Mouse (Mus musculus): ENCODE measurements around the gene Abtb2.

Abtb2 gene

DNA sequence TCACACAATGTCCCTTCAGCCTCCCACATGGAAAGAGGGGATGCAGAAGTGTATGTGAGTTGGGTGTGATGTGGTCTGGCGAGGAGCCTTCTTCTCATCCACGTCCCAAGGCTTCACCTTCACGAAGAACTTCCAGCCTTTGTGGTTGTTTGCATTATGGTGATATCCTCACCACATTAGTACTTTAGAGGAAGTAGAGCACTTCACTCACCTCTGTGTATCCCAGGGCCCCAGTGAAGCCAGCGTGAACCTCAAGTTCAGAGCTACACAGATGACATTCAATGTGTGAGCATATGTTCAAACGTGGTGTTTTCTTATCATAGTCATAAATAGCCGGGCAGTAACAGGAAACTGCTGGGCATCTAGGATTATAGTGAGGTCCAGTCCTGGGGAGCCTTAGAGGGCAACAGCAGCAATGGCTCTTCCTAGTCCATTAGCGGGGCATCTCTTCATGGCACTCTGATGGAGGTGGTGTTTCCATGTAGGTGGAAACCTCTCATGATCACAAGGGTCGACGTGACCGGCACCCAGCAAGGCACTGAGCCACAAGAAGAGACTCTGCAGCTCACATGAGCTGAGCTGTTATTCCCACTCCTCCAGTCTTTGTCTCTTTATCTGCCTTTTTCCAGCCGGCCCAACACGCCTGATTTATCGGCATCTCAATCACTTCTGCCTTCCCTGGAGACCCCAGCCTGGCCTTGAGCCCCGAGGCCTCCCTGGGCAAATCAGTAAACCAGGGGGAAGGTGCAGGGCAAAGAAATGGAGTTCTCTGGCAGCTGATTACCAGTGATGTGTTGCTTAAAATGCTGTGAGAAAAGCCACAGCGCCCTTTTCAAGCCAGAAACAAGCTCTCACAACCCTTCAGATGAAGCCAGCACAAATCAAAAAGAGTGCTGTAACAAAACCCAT is 93.8 kb downstream of the Abtb2 start:
- no peak for DNase-seq (ENCODE audit: low read depth, low spot score)

DNA sequence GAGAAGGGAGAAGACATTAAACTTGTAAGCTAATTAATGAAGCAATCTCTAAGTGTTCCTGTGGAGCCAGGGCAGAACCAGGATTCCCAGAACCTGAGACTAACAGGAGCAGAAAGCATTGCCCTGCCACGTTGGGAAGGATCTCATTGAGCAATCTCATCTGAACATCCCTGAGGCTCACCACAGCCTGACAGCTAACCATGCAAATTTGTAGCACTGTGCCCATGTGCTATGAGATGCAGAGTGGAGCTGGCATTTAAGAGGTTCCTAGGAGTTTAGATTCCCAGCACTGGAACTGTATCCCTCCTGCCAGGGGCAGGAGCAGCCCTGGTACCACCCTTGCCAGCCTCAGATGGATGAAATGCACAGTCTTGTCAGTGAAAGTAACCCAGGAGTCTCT is 95.6 kb downstream of the Abtb2 start:
- no peak for DNase-seq (ENCODE audit: low read depth, low spot score)

DNA sequence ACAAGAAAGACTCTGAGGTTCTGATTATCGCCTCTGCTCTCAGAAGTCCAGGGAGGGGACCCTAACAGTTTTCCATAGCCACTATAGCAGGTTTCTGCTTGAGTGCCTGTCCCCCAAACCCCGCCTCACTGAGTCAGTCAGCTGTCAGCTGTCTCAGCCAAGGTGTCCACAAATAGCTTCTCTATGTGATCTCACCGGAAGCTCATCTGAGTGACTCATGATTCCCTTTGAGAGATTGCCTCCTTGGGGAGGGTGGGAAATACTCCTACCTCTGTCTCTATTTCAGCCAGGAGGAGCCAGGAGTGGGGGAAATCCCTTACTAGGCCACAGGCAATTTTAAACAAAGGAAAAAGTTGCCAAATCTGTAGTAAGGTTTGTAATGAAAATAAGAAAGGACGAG is 96.0 kb downstream of the Abtb2 start:
- DNase-seq (ENCODE audit: low read depth, low spot score): no peak

DNA sequence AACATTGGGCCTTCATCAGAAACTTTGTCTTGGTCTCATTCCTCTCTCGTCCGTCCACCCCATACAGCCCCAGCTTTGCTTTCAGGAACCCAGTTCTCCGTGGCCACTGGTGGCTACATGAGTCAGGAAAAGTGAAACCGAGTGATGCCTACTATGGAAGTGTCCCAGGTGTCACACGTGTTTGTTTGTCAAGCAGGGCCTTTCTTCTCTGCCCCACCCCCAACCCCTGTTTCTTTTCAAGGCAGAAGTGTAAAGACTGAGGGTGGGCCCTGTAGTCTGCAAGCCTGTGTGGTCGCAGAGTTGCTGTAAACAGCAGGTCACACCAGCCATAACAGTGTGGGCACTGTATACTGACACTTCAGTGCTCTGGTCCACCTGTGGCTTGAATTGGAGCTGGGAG is 98.2 kb downstream of the Abtb2 start:
- no peak for DNase-seq (ENCODE audit: low read depth, low spot score)

DNA sequence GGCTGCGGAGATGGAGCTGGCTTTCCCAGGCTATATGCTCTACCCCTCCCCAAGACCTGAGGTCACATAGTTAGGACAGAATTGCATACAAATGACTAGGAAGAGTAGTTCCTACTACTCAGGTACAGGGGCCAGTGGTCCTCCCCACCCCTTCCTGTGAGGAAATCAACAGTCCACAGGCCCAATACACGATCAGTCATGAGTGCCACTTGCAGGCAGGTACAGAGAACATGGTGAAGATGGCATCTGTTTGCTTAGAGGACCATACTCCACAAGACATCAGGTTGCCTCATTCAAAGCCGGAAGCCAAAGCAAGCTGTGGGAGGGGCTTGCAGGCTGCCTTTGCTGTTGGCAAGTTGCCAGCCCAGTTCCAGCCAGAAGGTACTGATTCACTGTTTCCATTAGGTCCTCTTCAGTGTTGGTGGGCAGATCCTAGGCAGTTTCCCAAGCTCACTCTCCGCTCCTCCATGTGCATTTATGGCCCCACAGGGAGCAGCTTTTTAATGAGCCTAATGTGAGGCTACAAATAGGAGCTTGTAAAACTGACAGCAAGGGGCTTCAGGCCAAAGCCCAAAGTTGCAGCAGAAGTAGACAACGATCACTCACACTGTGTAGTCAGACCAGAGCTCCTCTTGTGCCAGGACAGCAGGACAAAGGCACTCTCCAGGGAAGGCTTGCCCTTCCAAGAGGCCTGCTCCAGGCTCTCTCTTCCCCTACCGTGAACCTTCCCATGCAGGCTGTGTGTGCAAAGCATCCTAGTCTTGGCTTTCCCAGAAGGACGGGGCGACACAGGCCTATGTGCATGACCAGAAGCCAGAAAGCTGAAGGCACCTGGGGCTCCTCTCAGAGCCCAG is 102.1 kb downstream of the Abtb2 start:
- DNase-seq (ENCODE audit: low read depth, low spot score): no peak

DNA sequence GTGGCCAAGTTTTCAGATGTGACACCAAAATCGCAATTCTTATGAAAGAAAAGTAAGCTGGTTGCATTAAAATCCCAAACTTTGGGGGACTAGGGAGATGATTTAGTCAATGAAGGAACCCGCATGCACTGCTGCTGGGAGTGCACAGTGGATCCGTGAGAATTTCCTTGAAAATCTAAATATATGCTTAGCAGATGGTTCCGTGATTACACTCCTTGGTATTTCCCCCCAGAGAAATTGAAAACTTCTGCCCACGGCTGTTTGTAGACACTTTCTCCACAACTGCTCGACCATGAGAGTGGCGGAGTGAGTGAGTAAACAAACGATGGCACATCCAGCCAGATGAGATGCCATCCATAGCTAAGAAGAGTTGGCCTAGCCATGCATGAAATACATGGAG is 102.8 kb downstream of the Abtb2 start:
- no peak for DNase-seq (ENCODE audit: low read depth, low spot score)

DNA sequence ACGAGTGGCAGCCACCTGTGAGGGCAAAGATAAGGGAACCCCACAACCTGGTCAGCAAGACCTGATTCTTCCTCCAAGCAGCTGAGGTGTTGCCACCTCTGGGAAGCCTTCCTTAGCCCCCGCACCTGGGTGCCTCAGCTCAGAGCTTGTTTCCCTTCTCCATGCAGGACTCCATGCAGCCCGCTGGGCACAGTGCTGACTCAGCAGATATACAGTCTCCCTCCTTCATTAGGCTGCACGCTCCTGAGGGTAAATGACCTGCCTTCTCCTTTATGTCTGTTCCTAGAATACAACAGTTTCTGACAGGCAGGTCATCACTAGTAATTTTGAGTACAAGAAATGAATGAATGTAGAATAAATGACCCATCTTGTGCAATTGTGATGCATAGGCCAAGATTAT is 103.5 kb downstream of the Abtb2 start:
- no peak for DNase-seq (ENCODE audit: low read depth, low spot score)

DNA sequence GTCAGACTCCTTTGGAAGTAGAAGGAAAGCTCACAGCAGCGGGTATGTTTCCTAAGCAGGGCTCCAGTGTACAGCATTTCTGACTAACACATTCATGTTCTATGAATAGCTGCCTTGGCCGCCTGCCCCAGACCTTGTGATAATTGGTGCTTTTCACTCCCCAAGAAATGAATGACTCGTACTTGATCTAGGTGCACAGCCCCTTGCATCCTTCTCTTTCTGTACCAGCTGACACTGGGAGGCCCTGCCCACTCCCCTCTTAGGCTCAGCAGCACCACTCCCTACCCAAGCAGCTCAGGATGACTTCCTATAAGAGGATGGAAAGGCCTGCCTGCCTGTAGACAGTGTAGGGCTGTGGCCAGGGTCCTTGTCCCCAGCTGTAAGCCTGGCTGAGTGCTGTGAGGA is 104.2 kb downstream of the Abtb2 start:
- no peak for DNase-seq (ENCODE audit: low read depth, low spot score)

DNA sequence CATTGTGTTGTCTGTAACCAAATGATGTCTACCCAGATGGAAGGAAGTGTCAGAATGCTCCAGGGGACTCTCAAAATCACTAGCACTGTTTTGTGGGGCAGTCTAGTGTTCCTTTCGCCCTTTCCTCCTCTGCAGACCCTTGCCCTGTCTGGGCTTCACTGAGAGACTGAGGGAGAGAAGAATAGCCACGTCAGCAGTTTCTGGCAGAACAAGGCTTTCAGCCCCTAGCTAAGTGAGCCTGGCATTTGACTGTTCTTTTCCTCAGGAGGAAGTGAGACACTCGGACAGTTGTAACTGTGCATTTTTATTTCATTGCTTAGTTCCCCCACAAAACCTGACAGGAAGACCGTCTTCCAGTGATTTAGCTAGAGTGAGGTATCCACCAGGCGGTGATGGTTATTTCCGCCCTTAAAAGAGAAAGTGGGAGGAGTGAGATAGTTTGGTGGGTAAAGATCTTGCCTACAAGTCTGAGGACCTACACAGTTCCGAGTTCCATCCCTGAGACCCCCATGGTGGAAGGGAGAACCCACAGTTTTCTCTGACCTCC is 106.5 kb downstream of the Abtb2 start:
- no peak for DNase-seq (ENCODE audit: low read depth, low spot score)

DNA sequence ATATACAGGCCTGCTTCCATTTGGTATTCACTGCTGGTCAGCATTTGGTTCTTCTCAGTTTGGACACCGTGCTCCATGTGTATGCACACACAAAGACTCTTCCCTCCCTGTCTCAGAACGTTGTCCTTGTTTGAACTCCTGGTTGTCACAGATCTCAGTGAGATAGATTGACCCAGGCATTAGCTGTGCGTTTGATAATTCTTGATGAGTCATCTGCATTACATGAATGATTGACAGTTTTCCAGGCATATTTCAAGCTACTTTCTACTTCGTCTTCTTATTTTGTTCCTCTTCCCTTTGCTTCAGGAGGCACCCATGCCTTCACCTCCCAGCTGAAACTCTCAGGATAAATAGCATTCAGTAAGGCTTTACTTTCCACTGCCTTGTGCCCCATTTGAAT is 107.5 kb downstream of the Abtb2 start:
- no peak for DNase-seq (ENCODE audit: low read depth, low spot score)

DNA sequence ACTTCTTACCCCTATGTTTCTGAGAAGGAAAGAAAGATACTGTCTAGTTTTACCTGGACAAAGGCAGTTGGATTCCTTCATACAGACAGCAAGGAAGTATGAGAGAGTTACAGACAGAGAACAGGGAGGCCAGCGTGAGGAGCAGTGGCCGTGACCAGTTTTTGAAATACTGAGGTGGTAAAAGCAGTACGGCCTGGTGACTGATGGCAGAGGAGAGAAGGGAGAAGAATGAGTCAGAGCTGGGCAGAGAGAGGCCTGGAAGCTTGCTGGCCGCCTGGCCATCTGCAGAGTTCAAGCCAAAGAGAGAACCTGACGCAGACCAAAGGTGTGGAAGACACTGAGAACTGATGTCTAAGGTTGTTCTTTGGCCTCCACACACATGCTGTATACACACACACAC is 109.3 kb downstream of the Abtb2 start:
- DNase-seq (ENCODE audit: low read depth, low spot score): no peak

DNA sequence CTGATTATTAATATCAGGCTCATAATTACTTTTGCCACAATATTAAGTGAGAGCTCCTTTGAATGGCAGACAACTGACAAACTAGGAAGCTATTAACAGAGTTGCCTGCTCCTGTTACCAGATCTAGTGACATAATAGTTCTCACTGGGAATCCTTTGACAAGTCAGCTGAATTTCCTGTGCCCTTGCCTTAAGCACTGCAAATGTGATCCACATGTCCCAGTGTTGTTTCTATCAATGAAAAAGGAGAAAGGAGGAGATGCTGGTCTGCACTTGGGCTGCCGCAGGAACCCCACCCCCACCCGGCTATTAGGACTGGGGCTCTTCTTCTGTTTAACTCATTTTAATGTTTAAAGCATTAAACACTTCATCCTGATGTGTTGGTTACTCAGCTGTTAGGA is 110.7 kb downstream of the Abtb2 start:
- no peak for DNase-seq (ENCODE audit: low read depth, low spot score)

DNA sequence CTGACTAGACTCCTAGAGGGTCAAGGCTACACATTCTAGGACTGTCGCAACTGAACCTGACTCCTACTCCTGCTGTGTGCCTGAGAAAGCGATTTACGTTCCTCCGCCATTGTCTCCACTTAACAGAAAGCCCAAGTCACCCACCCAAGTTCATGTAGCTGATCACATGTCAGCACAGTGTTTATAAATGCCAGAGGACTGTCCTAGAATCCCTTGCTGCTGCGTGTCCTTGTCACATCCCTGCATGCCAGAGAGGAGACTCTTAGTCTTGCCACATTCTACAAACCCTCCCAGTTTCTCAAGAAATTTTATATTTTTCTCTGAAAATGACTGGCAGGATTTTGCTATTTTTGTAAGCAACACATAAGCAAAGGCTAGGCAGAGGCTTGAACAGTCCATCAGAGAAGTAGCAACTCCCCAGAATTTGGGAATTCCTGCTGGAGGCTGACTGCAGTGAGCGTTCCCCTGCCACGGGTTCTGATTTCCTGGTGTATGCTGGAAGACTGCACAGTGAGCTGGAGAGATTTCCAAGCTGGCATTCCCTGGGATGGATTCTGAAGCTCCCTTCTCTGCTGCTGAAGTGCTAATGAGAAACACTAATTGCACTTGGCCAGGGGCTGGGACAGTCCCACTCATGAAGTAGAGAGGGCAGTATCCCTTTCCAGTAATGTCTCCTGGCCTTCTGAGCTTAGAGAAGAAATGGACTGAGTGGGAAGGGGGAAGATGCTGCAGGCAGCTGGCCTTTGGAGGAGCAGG is 111.7 kb downstream of the Abtb2 start:
- DNase-seq (ENCODE audit: low read depth, low spot score): no peak

DNA sequence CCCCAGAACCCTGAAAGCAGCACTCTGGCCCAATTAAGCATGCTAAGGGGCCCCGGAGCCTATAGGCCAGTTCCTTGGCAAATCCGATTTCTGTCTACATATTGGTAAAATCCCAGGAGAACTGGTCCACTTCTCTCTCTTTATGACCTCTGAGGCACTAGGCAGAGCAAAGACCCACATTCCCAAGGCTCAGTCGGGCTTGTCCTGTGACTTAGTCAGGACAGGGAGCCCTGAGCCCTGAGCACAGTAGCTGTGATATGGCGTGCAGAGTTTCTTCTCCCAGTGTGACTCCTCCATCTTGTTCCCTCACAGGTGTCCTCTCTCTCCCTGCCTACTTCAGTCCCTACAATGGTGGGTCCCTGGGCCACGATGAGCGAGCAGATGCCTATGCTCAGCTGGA is 112.3 kb downstream of the Abtb2 start:
- no peak for DNase-seq (ENCODE audit: low read depth, low spot score)

DNA sequence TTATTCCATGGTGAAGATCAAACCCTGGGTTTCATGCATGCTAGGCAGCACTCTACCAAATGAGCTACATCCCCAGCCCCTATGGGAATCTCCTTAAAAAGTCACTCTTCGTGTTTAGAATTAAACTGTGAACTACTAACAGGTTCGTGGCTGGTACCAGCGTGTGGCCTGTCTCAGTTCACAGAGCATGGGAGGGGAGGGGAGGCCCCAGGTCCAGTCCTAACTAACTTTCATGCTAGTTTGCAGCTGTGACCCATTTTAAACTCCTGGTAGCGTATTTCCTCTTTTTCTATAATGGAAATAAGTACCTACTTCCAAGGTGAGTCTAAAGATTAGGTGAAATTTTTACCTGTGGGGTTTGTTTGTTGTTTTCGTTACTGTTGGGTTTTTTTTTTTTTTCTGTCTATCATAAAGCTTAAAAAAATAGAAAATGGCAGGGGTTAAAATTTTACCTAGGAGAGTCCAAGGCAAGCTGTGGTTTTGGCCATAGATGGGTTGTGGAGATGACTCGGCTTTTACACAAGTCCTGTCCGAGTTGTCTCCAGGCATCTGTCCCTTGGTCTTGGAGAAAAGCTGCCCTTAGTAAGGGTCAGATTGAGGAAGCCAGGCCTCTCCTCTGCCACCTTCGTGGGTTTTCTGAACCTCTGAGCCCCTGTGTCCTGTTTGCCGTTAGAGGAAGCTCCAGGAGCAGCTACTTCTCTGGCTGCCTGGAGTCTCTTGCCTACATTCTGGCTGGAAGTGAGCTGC is 114.4 kb downstream of the Abtb2 start:
- DNase-seq (ENCODE audit: low read depth, low spot score): no peak

DNA sequence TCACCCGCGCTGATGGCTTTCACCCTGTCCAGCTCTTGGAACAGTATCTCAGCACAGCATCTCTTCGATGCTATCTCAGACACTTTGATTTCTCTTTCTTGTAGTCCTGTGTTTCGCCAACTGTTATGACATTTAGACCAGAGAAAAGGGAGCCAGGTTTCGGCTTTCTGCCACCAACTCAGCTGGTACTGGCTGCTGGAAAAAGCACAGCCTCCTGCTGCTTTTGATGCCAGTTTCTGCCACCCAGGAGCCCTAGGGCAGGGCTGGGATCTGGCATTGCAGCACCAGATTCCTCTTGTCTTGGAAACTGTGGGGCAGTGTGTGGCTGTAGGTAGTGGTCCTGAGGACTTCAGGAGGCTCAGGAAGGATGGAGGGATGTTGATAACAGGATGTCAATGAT is 115.0 kb downstream of the Abtb2 start:
- DNase-seq (ENCODE audit: low read depth, low spot score): no peak

DNA sequence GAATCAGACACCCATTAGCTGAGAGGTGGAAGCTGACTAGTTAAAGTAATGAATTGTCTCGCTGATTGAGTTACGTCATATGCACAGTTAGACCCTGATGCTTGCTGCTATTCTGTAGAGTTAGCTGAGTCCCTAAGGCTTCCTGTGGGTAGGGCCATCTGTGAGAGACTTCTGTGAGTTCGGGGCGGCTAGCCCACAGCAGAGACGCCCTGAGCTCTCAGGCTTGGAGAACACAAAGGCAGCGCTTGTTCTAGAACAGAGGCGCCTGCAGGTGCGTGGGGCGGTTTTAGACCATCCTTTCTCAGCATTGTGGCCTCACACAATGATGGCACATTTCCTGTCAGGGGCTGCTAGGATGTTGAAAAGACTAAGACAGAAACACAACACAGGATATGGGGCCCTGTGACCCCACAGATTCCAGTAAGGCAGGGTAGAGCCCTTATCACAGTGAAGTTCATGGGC is 116.2 kb downstream of the Abtb2 start:
- no peak for DNase-seq (ENCODE audit: low read depth, low spot score)

DNA sequence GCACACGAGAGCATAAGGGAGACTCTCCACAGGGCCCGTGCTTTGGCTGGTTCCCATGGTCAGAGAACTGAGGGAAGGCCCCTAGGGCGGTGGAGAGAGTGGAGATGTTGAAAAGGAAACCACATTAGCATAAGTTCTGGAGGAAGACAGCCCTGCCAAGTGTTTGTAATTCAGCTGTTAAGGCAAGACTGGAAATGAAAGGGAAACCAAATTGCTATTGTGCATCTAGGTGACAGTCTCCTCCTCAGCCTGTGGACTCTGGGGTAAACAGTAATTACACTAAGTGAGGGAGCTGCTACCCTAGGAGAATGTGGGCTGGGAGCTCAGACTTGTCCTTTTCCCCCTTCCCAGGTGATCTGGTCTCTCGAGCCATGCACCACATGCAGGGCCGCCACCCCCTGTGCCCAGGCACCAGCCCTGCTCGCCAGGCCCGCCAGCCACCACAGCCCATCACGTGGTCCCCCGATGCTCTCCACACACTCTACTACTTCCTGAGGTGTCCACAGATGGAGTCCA is 116.9 kb downstream of the Abtb2 start:
- no peak for DNase-seq (ENCODE audit: low read depth, low spot score)

DNA sequence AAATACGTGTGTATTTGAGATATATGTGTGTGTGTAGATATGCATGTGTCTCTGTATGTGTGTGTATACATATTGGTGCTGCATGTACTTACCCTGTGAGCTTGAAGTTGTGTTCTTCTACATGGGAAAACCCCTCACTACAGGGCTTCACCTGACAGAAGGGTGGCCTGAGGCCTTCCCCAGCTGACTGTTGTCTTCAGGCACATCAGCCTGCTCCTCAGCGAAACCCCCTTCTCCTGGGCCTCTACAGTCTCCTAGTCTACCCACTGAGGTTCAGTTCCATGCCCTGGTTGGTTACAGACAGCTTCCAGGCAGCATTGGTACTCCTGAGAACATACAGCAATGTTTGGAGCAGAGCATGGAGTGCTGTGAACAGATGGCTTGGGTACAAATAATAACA is 118.3 kb downstream of the Abtb2 start:
- DNase-seq (ENCODE audit: low read depth, low spot score): no peak

DNA sequence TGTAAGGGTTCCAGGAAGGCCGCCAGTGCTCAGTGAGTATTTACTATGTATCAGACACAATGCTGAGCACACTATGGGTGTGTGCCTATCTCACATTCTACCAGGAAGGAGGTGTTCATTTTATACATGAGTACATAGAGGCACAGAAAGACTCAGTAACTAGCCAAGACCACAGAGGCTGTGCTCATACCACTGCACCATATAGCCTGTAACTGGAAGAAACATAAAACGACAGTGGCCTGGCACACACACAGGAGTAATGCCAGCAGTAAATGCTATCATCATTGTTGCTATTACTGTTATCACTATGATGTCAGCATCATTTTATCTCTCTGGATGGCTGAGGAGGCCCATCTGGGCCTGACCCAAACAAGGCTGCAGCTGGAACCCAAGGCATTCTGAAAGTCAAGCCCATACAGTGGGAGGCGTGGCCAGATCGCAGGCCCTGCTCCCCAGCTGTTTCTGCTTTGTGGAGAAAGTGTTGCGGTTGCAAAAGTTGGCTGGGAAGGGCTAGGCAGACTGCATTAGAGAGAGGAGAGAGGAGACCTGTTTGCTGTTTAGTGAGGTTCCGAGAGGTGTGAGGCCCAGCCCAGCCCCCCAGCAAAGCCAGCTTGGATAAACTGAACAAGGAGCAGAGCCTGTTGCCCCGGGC is 118.9 kb downstream of the Abtb2 start:
- DNase-seq (ENCODE audit: low read depth, low spot score): no peak
